Mouse (Mus musculus) urinary bladder, adult 2 months (tissue): ENCODE data around the gene Osbpl10. TPM values are rescaled to one million over a fixed set of nuclear protein-coding genes. Genes with fewer than 3 reads are reported as not detected.

Source experiments
- DNase-seq: peaks from one replicate; pipeline ENCODE4 v3.0.0; 2022; ENCODE audit warnings: low spot score
- polyA plus RNA-seq: library from polyadenylated mRNA; depleted of rRNA; stranded (reverse); fragments of >200 nt; gene quantifications from 2 replicates; pipeline ENCODE4 v1.2.3, GENCODE M21; 2012

Osbpl10 gene
- polyA plus RNA-seq, 1 experiment = 1.8 TPM

DNA sequence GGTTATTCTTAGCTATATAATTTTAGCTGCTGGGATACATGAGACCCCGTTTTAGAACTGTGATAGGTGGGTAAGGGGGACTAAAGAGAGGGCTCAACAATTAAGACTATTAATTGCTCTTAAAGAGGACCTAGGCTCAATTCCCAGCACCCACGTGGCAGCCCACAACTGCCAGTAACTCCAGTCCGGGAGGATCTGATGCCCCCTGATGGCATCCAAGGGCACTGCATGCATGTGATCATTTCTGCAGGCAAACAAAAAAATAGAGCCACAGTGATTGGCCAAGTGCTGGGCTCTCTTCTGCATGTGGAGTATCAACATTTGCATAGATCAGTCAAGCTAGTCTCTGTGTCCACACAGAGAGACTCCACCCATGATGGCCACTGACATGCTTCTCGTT lies 96.8 kb downstream of the Osbpl10 start:
- DNase-seq = no peak

GRCm38 (mm10) chr9:115088295-115088993 lies 110.1 kb downstream of the Osbpl10 start:
- DNase-seq = peak; percentile 27

- DNase-seq = no peak
Measured at GRCm38 (mm10) chr9:115089644-115090043, 111.3 kb downstream of the Osbpl10 start.

- DNase-seq = no peak
Measured at GRCm38 (mm10) chr9:115096481-115096880, 118.1 kb downstream of the Osbpl10 start.

DNA sequence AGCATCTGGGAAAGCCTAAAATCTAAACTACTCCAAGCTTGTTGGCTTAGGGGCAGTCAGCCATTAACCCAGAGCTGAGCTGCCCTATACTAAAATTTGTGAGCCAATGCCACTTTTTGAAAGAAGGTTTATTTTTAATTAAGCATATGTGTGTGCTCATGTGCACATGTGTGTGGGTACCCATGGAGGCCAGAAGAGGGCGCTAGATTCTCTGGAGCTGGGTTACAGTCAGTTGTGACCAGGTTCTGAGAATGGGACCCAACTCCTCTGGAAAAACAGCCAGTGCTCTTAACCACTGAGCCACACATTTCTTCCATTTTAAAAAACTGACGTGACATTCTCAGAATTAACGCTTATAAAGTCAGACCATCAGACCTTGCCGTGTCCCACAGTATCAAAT lies 119.0 kb downstream of the Osbpl10 start:
- DNase-seq = no peak

DNA sequence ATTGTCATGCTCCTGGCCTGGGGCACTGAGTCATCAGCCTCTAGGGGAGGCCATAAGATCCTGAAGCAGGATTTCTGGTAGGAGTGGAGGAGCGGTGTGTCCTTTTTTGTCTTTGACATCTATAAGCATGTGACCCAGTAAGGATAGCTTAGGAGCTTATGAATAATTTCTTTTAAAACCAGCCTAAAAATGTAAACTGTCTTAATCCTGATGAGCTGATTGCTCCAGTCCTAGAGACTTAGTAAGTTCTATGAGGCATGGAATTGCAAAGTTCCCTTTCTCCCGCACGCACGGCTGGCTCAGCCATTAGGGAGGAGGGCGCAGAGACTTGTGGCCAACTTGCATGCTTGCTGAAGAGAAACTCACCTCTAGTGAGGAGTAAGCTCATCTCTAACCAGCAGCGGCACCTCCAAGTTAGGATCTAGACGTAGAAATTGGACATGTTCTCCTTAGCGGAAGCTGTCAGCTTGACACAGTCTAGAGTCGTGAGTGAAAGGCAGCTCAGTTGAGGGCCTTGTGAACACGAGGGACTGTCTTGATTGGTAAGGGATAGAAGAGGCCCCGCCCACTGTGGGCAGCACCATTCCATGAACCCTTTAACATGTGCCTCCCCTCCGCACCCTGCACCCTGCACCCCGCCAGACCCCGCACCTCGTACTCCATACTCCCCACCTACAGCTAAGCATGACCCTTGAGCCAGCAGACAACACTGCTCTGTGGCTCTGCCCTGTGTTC lies 122.0 kb downstream of the Osbpl10 start:
- no peak for DNase-seq

GRCm38 (mm10) chr9:115107430-115107829 lies 129.1 kb downstream of the Osbpl10 start:
- DNase-seq = no peak

GRCm38 (mm10) chr9:115110655-115111054 lies 132.3 kb downstream of the Osbpl10 start:
- no peak for DNase-seq

DNA sequence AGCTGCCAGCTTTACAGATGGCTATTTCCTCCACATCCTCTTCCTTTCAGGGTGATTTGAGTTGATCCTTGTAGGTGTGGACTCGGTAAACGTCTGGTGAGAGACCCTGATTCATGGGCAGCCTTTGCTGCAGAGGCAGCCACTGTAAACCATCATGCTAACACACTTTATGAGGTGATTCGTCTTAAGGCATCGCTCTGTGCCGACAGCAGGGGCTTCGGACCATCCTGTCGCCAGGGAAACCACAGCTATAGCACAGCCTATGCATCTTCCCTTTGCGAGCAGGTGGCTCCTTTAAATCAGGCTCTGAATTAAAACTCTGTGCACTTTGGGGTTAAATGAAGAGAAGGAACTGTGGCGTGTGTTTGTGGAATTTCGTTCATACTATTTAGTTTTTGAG lies 138.9 kb downstream of the Osbpl10 start:
- DNase-seq = no peak

- no peak for DNase-seq
Measured at GRCm38 (mm10) chr9:115120276-115120675, 141.9 kb downstream of the Osbpl10 start.

DNA sequence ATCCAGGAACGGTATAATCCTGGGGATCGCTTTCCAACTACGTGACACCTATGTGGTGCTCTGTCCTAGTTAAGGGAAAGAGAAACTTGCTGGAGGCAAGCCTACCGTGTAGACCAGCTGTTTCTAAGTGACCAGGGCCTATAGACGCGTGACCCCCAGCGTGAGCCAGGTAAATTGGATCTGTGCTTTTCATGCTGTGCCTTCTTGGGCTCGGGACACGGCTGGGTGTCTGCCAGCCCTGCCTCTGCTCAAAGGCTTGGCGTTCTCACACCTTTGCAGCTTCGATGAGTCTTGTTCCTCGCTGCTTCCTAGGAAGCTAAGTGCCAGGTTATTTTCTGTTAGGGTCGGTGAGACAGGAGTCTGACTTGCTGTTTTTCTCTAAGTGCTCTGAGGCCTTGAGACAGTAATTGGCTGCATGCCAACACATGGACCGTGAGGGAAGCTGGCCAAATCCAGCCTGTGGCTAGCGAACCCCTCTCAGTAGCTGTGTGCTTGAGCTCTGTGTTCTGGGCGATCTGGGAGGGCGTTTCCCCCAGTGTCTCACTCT lies 142.4 kb downstream of the Osbpl10 start:
- no peak for DNase-seq

GRCm38 (mm10) chr9:115127342-115127741 lies 149.0 kb downstream of the Osbpl10 start:
- no peak for DNase-seq

- no peak for DNase-seq
Measured at GRCm38 (mm10) chr9:115133926-115134325, 155.6 kb downstream of the Osbpl10 start.

DNA sequence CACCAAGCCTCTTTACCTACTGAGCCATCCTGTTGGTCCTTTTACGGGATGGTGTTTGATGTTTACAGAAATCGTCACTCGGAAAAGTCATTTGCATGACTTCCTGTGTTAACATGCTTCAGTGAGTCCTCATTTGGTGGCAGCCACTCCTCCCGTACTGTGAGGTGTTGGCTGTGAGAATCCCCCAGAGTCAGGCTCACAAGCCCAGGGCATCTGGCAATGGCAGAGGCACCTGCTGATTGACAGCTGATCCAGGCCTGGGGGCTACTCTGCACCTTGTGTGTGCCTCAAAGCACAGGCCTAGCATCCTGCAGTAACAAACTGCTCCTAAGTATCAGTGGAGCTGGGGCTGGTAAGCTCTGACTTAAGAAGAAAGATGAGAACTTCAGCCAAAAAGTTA lies 156.4 kb downstream of the Osbpl10 start:
- no peak for DNase-seq

GRCm38 (mm10) chr9:115135352-115135751 lies 157.0 kb downstream of the Osbpl10 start:
- DNase-seq = no peak

GRCm38 (mm10) chr9:115137858-115138257 lies 159.5 kb downstream of the Osbpl10 start:
- DNase-seq = no peak

- DNase-seq = no peak
Measured at GRCm38 (mm10) chr9:115139597-115140332, 161.4 kb downstream of the Osbpl10 start.

- no peak for DNase-seq
Measured at GRCm38 (mm10) chr9:115147141-115147540, 168.8 kb downstream of the Osbpl10 start.

DNA sequence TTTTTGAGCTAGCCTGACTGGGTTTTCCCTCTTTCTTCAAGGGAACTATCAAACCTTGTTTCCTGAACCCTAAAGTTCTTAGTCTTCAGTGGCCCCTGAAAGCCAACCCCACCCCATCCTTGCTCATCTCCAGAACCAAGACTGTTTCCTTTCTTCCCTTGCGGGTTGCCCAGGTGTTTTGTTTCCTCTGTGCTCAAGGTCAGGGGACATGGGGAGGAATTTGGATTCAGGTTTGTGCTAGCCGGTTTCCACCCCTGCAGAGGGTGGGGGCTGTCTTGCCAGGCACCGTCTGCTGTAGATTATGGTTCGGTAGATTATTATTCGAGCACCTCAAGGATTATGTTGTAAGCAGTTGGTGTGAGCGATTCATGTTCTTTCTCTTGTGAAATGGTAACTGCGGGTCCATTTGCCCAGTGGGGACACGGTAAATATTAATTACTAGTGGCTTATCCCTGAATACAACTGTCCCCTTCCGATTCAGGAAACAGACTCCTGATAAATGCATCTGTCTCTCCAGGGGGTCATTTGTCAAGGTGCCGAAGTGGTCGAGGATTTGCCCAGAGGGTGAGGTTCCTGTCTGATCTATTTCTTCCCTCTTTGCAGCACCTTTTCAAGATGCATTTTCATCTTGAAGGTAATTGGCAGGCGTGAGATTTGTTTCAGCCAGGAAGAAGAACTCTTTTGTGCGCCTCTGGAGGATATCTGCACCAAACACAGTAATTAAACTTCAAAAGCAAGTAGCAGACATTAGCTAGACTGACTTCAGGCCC lies 169.4 kb downstream of the Osbpl10 start:
- no peak for DNase-seq

DNA sequence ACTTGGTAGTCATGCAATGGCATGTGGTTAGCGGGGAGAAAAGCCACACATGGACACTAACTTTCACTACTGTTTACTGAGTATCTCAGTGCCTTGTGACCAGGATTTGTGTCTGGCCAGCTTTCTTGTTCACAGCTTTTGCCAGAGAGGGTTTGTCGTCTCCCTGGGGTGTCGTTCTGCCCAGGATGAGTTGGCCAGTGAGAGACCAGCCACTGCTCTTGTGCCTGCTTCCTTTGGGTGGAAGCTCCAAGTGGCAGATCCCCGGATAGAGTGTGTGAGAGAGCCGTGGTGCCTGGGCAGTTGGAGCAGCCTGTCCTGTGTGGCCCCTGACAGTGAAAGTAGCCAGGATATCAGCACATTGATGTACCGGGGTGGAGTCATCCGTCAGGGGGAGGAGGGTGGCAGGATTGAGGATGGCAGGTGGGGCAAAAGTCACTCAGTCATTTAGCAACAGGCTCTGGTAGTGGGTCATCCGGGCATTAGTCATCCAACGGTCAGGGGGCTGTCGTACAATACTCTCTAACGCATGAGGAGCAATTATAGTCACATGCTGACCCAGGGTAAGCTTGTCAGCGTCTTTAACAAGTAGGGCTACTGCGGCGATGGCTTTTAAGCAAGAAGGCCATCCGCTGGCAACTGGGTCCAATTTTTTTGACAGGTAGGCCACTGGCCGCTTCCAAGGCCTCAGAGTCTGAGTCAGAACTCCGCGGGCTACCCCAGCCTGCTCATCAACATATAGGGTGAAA lies 170.8 kb downstream of the Osbpl10 start:
- DNase-seq = no peak

DNA sequence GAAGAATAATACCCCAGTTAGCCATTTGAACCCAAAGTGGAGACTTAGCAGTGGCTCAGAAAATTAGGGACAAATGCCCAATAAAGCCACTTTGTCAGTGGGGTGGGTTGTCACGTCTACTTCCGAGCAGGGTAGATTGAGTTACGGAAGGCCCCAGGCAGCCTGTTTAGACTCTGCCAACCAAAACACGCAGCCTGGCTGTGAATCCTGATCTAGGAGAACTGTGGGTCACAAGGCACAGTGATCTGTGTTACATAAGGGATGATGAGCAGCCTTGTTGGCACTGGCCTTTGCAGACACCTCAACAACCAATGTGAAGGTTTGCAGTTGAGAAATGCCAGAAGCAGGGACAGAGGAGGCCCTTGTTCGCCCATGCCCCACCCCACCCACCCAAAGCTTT lies 183.2 kb downstream of the Osbpl10 start:
- no peak for DNase-seq
